Mouse (Mus musculus) retina, adult 2 months (tissue): ENCODE results near the gene Adgrv1.

ENCODE experiments used
- DNase-seq: peaks from one replicate; pipeline ENCODE4 v3.0.0-alpha.2; 2012; ENCODE audit warnings: low read depth, low spot score

The Adgrv1 gene

GRCm38 (mm10) chr13:81241181-81241580 is 391.8 kb downstream of the Adgrv1 start:
- DNase-seq = no peak

DNA sequence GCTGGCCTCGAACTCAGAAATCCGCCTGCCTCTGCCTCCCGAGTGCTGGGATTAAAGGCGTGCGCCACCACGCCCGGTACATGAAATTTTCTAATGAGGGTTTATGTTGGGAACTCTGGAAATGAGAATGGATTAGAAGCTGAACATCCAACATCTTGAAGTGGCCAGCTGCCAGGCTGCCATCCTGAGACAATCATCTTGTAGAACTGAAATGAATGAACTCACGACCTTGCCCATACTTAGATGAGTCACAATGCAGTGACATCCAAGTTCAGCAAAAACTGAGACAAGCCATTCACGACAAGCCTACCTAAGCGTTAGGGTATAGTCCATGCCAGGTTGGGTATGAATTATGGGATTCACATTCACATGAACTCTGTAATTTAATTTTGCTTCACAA is 393.1 kb downstream of the Adgrv1 start:
- DNase-seq = no peak

- DNase-seq = no peak
These were observed 393.5 kb downstream of the Adgrv1 start for GRCm38 (mm10) chr13:81239427-81239826.

- DNase-seq = no peak
These were observed 394.1 kb downstream of the Adgrv1 start for GRCm38 (mm10) chr13:81238855-81239254.

DNA sequence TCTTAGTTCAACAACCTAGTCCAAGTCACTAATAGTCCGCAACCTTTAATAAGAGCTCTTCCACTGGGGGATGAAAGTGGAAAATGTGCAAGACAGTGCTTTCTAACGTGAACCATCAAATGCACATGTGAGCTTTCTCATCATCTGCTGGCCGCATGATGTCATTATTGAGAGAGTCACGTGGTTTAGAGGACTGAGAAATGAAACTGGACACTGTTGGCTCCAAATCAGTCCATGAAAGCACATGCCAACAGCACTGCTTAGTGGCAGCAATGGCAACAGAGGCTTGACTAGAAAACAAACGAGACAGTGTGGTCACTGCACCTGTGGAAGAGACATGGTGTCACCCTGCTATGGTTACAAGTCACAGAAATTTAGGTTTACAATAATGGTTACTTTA is 395.0 kb downstream of the Adgrv1 start:
- no peak for DNase-seq

DNA sequence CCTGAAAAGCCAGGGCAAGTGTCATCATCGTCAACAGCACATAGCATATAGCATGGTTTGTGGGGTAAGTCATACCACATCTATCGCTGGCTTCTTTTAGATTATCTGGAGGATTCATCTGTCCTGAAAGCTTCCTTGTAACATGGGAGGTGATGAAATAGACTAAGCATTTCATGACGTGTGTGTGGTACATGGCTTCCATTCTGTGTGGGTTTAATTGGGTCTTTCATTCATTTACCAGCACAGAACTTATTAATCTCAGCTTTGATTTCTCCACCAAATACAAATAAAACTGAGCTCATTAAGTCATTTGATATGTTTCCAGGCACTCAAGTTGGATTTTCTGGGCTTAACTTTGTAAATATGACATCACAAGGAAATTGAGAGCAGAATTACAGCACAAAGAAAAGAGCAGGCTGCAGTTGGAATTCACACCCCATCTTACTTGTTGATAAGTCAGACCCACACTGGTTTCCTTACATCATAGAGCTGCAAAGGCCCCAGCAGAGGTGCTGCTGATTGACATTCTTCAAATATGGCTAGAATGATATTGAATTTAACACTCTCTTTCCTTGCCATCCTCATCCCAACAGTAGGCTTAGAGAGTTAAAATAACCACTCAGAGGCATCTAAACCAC is 396.1 kb downstream of the Adgrv1 start:
- no peak for DNase-seq

- DNase-seq = no peak
These were observed 398.9 kb downstream of the Adgrv1 start for GRCm38 (mm10) chr13:81234031-81234430.

- DNase-seq = no peak
These were observed 400.1 kb downstream of the Adgrv1 start for GRCm38 (mm10) chr13:81232839-81233238.

- no peak for DNase-seq
These were observed 402.8 kb downstream of the Adgrv1 start for GRCm38 (mm10) chr13:81230161-81230560.

DNA sequence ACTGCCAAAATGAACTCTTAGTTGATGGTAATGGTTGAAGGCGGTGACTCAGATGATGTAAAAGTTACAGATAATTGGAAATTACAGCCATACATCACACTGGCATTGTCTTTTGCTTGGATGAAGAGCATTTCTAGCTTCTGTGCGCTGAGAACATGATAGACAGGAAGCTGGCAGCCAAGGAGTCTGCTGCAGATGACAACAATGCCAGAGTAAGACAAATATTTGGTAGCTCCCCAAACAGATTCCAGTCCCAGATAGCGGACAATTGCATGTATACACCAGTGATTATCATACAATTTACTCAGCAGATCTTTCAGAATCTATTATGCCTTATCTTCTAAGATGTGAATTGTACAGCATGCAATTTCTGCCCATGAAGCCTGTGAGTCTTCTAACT is 409.2 kb downstream of the Adgrv1 start:
- no peak for DNase-seq

GRCm38 (mm10) chr13:81222377-81222776 is 410.6 kb downstream of the Adgrv1 start:
- DNase-seq = no peak

- no peak for DNase-seq
These were observed 421.5 kb downstream of the Adgrv1 start for GRCm38 (mm10) chr13:81211436-81211835.

GRCm38 (mm10) chr13:81210516-81210915 is 422.4 kb downstream of the Adgrv1 start:
- DNase-seq = no peak

DNA sequence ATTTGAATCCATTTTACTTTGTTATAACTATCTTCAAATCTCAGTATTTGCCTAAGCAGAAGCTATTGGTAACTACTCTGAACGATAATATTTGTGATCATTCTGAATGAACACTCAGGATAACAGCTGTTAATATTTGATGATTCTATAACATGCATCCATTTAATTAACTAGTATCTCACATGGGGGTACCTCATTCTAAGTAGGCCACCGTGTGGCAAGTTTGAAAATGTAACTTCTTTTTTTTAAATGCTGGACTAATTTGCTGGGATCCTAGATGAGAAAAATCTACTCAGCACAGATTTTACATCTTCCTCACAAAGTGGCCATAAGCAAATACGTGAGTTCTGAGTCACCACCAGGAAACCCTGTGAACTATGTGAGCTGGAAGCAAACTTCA is 423.1 kb downstream of the Adgrv1 start:
- DNase-seq = no peak

GRCm38 (mm10) chr13:81208106-81208613 is 424.8 kb downstream of the Adgrv1 start:
- no peak for DNase-seq

DNA sequence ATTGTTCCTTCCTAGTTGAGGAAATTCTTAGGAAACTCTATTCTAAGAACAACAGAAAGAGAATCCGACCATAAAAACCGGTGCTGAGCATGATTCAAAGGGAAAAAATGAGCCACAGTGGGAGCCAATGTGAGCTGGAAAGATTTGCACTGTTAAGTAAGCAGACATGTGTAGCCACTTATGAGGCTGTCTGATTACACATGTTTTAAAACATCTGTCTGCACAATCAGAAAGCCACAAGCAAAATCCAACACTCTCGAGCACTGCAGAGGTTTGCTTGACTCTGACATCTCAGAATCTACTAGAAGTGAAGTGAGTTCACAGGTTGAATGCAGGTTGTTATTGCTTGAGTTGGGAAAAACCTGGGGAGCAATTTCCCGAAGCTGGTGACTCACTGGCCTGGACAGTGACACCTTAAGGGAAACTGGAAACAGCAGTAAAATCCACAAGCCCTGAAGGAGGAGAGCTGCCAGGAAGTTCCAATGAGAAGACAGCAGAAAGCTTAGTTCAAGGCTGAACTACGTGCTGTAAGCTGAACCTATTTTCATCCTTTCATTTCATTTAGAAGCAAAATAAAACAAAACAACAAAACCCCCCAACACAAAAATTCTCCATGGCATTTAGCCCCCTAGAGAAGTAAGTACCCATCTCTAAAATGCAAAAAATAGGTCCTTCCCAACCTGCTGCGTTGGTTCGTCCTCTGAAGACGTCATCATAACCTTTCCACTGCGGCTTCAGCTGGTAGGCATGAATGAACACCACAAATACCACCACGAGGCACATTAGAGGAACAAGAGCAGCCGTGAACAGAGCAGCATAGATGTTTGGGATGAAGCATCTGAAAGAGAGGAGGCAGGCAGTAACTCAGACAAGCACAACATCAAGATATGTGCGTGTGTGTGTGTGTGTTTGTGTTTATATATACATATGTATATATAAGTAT is 450.7 kb downstream of the Adgrv1 start:
- no peak for DNase-seq

DNA sequence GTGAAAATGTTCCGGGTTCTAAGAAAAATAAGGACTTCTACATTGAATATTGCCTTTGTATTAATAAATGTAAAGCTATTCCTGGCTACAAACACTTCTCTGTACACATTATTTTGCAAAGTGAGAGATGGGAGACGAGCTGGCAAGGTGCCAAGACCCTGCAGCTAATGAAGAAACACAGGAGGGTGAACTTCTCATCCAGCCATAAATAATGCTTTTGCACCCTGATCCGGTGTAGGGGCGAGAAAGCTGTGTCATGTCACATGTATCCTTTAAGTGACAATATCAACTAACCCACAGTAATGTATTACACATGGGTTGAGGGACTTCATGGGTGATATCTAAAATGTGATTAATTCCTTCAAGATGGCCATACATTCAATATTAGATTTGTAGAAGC is 451.5 kb downstream of the Adgrv1 start:
- DNase-seq = no peak

DNA sequence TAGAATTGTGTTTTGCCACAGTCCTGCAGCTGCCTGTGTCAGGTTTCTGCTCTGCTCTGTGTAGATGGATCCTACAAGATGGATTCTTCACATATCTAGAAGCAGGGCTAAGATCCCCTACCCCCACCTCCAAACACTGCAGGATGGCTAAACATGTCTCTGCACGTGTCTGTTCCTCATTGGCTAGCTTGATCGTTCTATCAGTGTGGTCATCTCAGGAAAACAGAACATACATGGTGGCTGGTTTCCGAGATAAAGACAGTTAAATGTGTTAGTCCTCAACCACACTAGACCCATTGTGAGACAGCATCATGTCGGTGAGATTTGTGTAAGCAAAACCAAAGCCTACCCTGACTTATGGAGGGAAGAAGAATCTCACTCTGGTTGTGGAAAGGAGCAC is 456.1 kb downstream of the Adgrv1 start:
- no peak for DNase-seq

GRCm38 (mm10) chr13:81176071-81176470 is 456.9 kb downstream of the Adgrv1 start:
- no peak for DNase-seq

DNA sequence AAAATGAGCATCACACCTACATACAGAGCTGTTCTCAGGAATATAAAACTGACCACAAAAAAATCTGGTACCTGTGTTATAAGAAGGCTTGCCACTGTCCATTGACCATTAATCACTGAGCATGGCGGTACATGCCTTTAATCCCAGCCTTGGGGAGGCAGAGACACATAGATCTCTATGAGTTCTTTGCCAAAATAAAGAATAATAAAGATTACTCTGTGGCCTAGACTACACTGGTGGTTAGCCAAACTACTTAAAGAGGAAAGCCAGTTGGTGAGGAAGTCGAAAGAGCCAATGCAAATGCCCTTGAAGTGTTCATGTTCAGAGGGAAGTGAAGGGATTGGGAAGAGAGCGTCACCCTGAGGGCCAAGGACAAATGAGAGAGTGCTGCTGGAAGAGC is 461.8 kb downstream of the Adgrv1 start:
- DNase-seq = no peak

- DNase-seq = no peak
These were observed 465.5 kb downstream of the Adgrv1 start for GRCm38 (mm10) chr13:81167450-81167849.

DNA sequence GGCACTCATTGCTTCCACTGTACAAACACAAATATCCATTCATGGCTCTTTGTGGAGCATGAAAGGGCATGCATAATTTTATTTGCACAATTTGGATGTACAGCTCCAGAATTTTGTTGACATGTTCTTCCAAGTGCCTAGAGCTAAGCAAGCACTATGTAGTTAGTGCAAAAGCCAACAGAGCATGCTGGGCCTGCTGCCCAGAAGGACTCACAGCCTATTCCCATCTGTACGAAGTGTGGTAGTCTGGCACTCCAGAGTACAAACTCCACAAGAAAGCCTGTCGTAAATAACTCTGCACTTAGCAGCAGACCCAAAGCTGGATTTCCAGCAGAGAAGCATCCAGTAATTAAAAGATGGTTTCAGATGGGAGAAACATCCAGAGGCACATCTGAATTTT is 473.1 kb downstream of the Adgrv1 start:
- no peak for DNase-seq

DNA sequence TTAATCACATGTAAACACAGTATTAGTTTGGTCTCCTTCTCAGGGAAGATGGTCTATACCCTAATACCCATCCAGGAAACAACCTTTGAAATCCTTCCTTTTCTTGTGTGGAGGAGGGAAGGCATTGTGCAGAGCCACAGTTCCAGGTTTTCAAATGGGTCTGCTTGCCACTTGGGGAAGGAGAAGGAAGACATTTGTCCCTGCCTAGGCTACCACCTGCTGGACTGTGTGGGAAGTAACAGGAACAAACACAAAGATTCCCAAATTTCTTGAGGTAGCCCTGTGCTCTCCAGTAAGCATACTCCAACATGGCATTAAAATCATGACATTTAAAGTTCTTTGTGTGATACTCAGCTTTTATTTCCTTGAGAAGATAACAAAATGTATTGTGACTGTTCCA is 477.6 kb downstream of the Adgrv1 start:
- no peak for DNase-seq
